ENCODE assay signal across 16 mouse cellular contexts in the genomic region with DNA sequence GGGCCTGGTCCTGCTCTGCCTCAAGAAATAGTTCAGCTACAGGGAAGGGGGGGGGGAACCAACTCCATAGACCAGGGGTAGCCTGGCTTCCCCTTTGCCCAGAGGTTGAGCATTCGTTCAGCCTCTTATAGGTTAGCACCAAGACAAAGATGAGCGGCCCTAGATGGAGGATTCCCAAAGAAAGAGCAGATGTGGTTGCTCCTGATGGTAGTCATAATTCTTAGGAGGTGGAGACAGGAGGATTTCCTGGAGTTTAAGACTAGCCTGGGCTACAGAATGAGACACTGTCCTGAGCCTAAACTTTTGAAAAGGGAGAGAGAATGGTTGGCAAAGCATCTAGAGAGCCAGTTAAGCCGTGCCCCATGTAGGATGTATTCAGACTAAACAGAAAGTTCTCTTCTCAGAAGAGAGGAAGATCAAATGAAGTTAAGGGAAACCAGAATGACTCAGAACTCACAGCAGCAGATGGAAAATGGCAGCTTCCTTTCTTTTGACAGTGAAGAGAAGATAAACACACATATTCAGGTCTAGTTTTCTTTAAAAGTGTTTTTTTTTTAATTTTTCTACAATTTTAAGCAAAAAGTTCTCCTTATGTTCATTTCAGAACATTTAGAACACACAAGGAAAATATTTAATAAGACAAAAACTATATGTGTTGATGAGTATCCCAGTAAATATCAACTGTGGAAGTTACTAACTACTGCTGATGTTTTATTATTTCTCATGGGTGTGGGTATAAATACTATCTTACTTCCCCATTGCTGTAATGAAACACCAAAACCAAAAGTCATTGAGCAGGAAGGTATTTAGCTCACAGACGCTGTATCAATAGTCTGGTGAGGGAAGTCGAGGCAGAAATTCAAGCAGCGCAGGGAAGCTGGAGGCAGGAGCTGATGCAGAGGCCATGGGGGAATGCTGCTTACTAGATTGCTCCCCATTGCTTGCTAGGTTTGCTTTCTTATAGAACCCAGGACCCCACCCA. TPM values are rescaled to one million over a fixed set of nuclear protein-coding genes. Genes with fewer than 3 reads are reported as not detected.
DNase-seq lines count a peak whose midpoint lies in the region; ATAC-seq lines count a peak whose summit lies in the region.
"Had no signal": no experiment of that assay in that cellular context is flagged by ENCODE, and none has a peak within 500 bp of the region (broad histone marks: within the 10 kb centered on the region; RNA-seq: fewer than 3 reads in every experiment).

No protein-coding gene starts in this region.

- peak; percentile 86 for ATAC-seq in activated CD4-positive, CD25-positive, alpha-beta regulatory T cell, adult 4 months
- 0 out of 2 replicates have a peak, but pooled peaks have one; percentile 40 for ATAC-seq in megakaryocyte, adult 5-6 weeks (ENCODE audit: poor library complexity, severe bottlenecking)
- ATAC-seq: intestine, embryonic 16.5 days; liver, embryonic 12.5 days; midbrain, embryonic 13.5 days had no signal

- DNase-seq in thymus, postnatal 0 days (ENCODE audit: low spot score) = peak; percentile 20
- DNase-seq in thymus, postnatal 4 days = no peak
- no peak for DNase-seq in adrenal gland, postnatal 14 days
- DNase-seq in Muller cell, postnatal 12 days (ENCODE audit: inconsistent ontology term) = no peak
- DNase-seq in urinary bladder, adult 18-20 months (ENCODE audit: low spot score in 2 of 2) = no peak
- DNase-seq: adrenal gland, adult 8-10 months; cerebellum, adult 11-12 months; cerebellum, postnatal 36 days; lung, adult 2 months; lung, postnatal 4 days; right cerebral cortex, postnatal 14 days had no signal

RNA-seq across cellular contexts. Expression of a gene that starts 14.5 kb away (rescaled TPM):
- 1.8 and 2.0 TPM in 2 replicates for polyA plus RNA-seq in thymus, postnatal 0 days (2015; fragmentation: Nextera tagmentation; extraction: Ambion mirVana)
- polyA plus RNA-seq in activated CD4-positive, CD25-positive, alpha-beta regulatory T cell, adult 4 months (2017; shearing (Covaris generic)) = 10 to 100 TPM; 54.0 to 63.2 TPM
- total RNA-seq in megakaryocyte, adult 5-6 weeks (2015) = 13.8 and 16.1 TPM in 2 replicates
- total RNA-seq in megakaryocyte, adult 5-6 weeks (2017) = 9.4 and 10.7 TPM in 2 replicates
- 0.85 and 3.4 TPM in 2 replicates for total RNA-seq in adrenal gland, postnatal 14 days (2021)

RNA-seq across cellular contexts. Expression of a gene that starts 41.0 kb away (rescaled TPM):
- 1.0 and 1.1 TPM in 2 replicates for polyA plus RNA-seq in thymus, postnatal 0 days (2015; fragmentation: Nextera tagmentation; extraction: Ambion mirVana)
- 1 to 10 TPM; 6.7 to 8.7 TPM for polyA plus RNA-seq in activated CD4-positive, CD25-positive, alpha-beta regulatory T cell, adult 4 months (2017; shearing (Covaris generic))
- total RNA-seq in megakaryocyte, adult 5-6 weeks (2015) = 14.0 and 14.2 TPM in 2 replicates
- 8.7 and 10.6 TPM in 2 replicates for total RNA-seq in megakaryocyte, adult 5-6 weeks (2017)
- total RNA-seq in adrenal gland, postnatal 14 days (2021) = 0.85 and 2.3 TPM in 2 replicates

RNA-seq across cellular contexts. Expression of a gene that starts 51.0 kb away (rescaled TPM):
- 9.5 and 10.3 TPM in 2 replicates for polyA plus RNA-seq in thymus, postnatal 0 days (2015; fragmentation: Nextera tagmentation; extraction: Ambion mirVana)
- polyA plus RNA-seq in activated CD4-positive, CD25-positive, alpha-beta regulatory T cell, adult 4 months (2017; shearing (Covaris generic)) = 1 to 10 TPM; 1.7 to 2.2 TPM
- 5.8 and 6.4 TPM in 2 replicates for total RNA-seq in megakaryocyte, adult 5-6 weeks (2015)
- total RNA-seq in megakaryocyte, adult 5-6 weeks (2017) = 10.0 and 13.5 TPM in 2 replicates
- 24.6 and 27.9 TPM in 2 replicates for total RNA-seq in adrenal gland, postnatal 14 days (2021)
